8 mouse cellular contexts compared by ENCODE assay signal in the genomic region with DNA sequence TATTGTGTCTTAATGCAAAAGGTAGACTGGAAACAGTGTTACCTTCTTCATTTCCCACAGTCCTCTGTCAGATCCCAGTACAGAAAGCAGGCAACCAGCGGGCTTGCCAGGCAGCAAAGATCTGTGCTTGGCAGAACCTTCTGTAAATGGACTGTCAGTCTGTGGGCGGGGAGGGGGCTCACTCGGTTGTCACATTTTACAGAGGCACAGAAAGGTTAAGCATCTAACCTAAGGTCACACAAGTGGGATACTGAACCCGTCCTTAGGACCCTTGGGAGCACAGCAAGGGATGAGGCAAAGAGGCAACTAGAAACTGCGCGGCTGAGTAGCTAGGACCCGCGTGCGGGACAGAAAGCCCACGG. TPM values are rescaled to one million over a fixed set of nuclear protein-coding genes. Genes with fewer than 3 reads are reported as not detected.
DNase-seq lines count a peak whose midpoint lies in the region; ATAC-seq and TF ChIP-seq lines count a peak whose summit lies in the region.

No protein-coding gene starts in this region.

- H3K36me3 ChIP-seq in neural tube, embryonic 11.5 days (ENCODE audit: control insufficient read depth, insufficient read depth, low read length), result no peaks in the 10 kb centered on the region
- H3K36me3 ChIP-seq in hindbrain, postnatal 0 days (ENCODE audit: insufficient read depth, low read length), result no peaks in the 10 kb centered on the region
- H3K36me3 ChIP-seq in midbrain, embryonic 12.5 days, result no peaks in the 10 kb centered on the region

- H3K4me1 ChIP-seq in cerebellum, adult 2 months (ENCODE audit: control insufficient read depth, insufficient read depth, low read length), result peaks cover 39% of the 10 kb centered on the region
- H3K4me1 ChIP-seq in neural tube, embryonic 11.5 days (ENCODE audit: control insufficient read depth, insufficient read depth, low read length), result peaks cover 21% of the 10 kb centered on the region
- H3K4me1 ChIP-seq in hindbrain, postnatal 0 days (ENCODE audit: insufficient read depth, low read length), result peaks cover 42% of the 10 kb centered on the region
- peaks cover 63% of the 10 kb centered on the region for H3K4me1 ChIP-seq in midbrain, embryonic 12.5 days

- no peak for TF ChIP-seq CTCF in cerebellum, adult 2 months (IDR thresholded peaks at IDR 0.05; ENCODE audit: borderline replicate concordance, insufficient read depth, low read depth, low read length)
- no peak for TF ChIP-seq CTCF in hindbrain, postnatal 0 days (IDR thresholded peaks at IDR 0.05; ENCODE audit: low read depth)

- under 1% methylated on average over 10 of the region's 10 CpGs for WGBS in cerebellum, adult 2 months
- 3% methylated on average over 10 of the region's 10 CpGs for WGBS in neural tube, embryonic 11.5 days
- WGBS in hindbrain, postnatal 0 days, result 1% methylated on average over 10 of the region's 10 CpGs
- 2% methylated on average over 10 of the region's 10 CpGs for WGBS in midbrain, embryonic 12.5 days

- H3K27ac ChIP-seq in cerebellum, adult 2 months (ENCODE audit: insufficient read depth, low read length), result peak overlapping the region; percentile 89
- peak overlapping the region; percentile 86 for H3K27ac ChIP-seq in neural tube, embryonic 11.5 days (ENCODE audit: low read depth, low read length)
- H3K27ac ChIP-seq in hindbrain, postnatal 0 days, result peak overlapping the region; percentile 97
- H3K27ac ChIP-seq in midbrain, embryonic 12.5 days (replicated peaks), result peak overlapping the region; percentile 91

- no peak for TF ChIP-seq POLR2A in cerebellum, adult 2 months (IDR thresholded peaks at IDR 0.05; ENCODE audit: borderline replicate concordance, insufficient read depth, low read length)

- H3K9me3 ChIP-seq in neural tube, embryonic 11.5 days (ENCODE audit: control insufficient read depth, low read length), result no peaks in the 10 kb centered on the region
- no peaks in the 10 kb centered on the region for H3K9me3 ChIP-seq in hindbrain, postnatal 0 days (ENCODE audit: low read length)
- no peaks in the 10 kb centered on the region for H3K9me3 ChIP-seq in midbrain, embryonic 12.5 days

- peak overlapping the region; percentile 96 for H3K9ac ChIP-seq in neural tube, embryonic 11.5 days (ENCODE audit: low read length)
- peak overlapping the region; percentile 99 for H3K9ac ChIP-seq in hindbrain, postnatal 0 days (replicated peaks; ENCODE audit: low read length)
- peak overlapping the region; percentile 98 for H3K9ac ChIP-seq in midbrain, embryonic 12.5 days (replicated peaks)

- no peaks in the 10 kb centered on the region for H3K27me3 ChIP-seq in cerebellum, adult 2 months (ENCODE audit: control insufficient read depth, insufficient read depth, low read length)
- H3K27me3 ChIP-seq in neural tube, embryonic 11.5 days (ENCODE audit: control insufficient read depth, insufficient read depth, low read length), result no peaks in the 10 kb centered on the region
- no peaks in the 10 kb centered on the region for H3K27me3 ChIP-seq in hindbrain, postnatal 0 days (ENCODE audit: insufficient read depth, low read length)
- H3K27me3 ChIP-seq in midbrain, embryonic 12.5 days, result no peaks in the 10 kb centered on the region

- peak overlapping the region; percentile 76 for H3K4me2 ChIP-seq in neural tube, embryonic 11.5 days (ENCODE audit: low read depth)
- H3K4me2 ChIP-seq in hindbrain, postnatal 0 days (ENCODE audit: low read depth, low read length), result peak overlapping the region; percentile 87
- peak overlapping the region; percentile 77 for H3K4me2 ChIP-seq in midbrain, embryonic 12.5 days (replicated peaks)

- no peak for DNase-seq in cerebellum, adult 2 months
- DNase-seq in cerebellum, postnatal 36 days, result no peak
- no peak for DNase-seq in neural tube, embryonic 11.5 days (ENCODE audit: low spot score)
- DNase-seq in neural tube, embryonic 10.5 days (ENCODE audit: extremely low spot score, low spot score), result no peak
- no peak for DNase-seq in hindbrain, postnatal 0 days (ENCODE audit: low spot score)
- no peak for DNase-seq in retina, postnatal 1 day
- no peak for DNase-seq in cerebellum, adult 9-10 months

- H3K4me3 ChIP-seq in cerebellum, adult 2 months (replicated peaks; ENCODE audit: insufficient read depth, low read depth, low read length), result peak overlapping the region; percentile 88
- H3K4me3 ChIP-seq in neural tube, embryonic 11.5 days (ENCODE audit: low read depth, low read length), result peak overlapping the region; percentile 85
- H3K4me3 ChIP-seq in hindbrain, postnatal 0 days (ENCODE audit: low read length), result peak overlapping the region; percentile 90
- H3K4me3 ChIP-seq in midbrain, embryonic 12.5 days, result peak overlapping the region; percentile 98

- ATAC-seq in neural tube, embryonic 11.5 days (ENCODE audit: insufficient read depth, low FRiP score, low TSS enrichment), result no peak; the same call in 1 of the 2 replicates
- ATAC-seq in hindbrain, postnatal 0 days, result no peak; the same call in 1 of the 2 replicates
- no peak for ATAC-seq in midbrain, embryonic 12.5 days (ENCODE audit: low FRiP score, low read depth)

RNA-seq across cellular contexts. Expression of a gene that starts 54.9 kb away (rescaled TPM):
- 39.2 and 40.0 TPM in 2 replicates for polyA plus RNA-seq in cerebellum, adult 2 months (2012; rRNA removed)
- polyA plus RNA-seq in neural tube, embryonic 11.5 days (2014; fragmentation: Nextera tagmentation; extraction: Ambion mirVana), result 96.2 and 98.7 TPM in 2 replicates
- 38.4 and 41.7 TPM in 2 replicates for total RNA-seq in hindbrain, postnatal 0 days (2014; rRNA removed)
- polyA plus RNA-seq in hindbrain, postnatal 0 days (2015; fragmentation: Nextera tagmentation; extraction: Ambion mirVana), result 32.5 and 38.4 TPM in 2 replicates
- 107 and 144 TPM in 2 replicates for polyA plus RNA-seq in midbrain, embryonic 12.5 days (2016; fragmentation: Nextera tagmentation; extraction: Ambion mirVana)
